Mouse (Mus musculus) left cerebral cortex, adult 2 months (tissue): Measurements from ENCODE around the gene 1700067K01Rik. TPM values are rescaled to one million over a fixed set of nuclear protein-coding genes. Genes with fewer than 3 reads are reported as not detected.

ENCODE experiments used
- DNase-seq, 2 experiments: peaks; one replicate each; pipeline ENCODE4 v3.0.0; 2021 to 2022; ENCODE audit warnings: low spot score in 2 of 2, mixed read lengths in 1 of 2; ENCODE audit errors: extremely low spot score in 1 of 2
- H3K27ac ChIP-seq: fragments of 200-600 bp; 2 replicates; pipeline ENCODE4 v1.8.1; 2022
- H3K4me3 ChIP-seq: fragments of 200-600 bp; 2 replicates; pipeline ENCODE4 v1.8.1; 2022
- CTCF ChIP-seq: fragments of 200-600 bp; IDR thresholded peaks from 2 replicates; pipeline ENCODE4 v1.8.1; 2022; ENCODE audit warnings: antibody characterized with exemption, mild to moderate bottlenecking, moderate library complexity
- intact Hi-C: fragments of 180-260 bp; cut with DNase I; formaldehyde crosslinking; loops from one replicate; pipeline ENCODE4 v1.15.1; 2025
- total RNA-seq, 2 experiments: library from RNA; stranded (reverse); gene quantifications; 2 replicates each; pipeline ENCODE4 v1.2.3; 2021

1700067K01Rik gene
- total RNA-seq, 2 experiments from 2014 or later, result 0.41 TPM; not detected in 1

- DNase-seq, result no peak
- intact Hi-C loops, result no loop called here
- TF ChIP-seq CTCF, result no peak
- Histone ChIP-seq H3K4me3 (no peak within 1 kb of the TSS), H3K27ac (no peak within 1 kb of the TSS)
Observed at GRCm38 (mm10) chr8:84021096-84021495, 19.8 kb downstream of the 1700067K01Rik start, which contains the start of gene Palm3. TSS of gene Palm3 (plus strand) at chr8:84021471.

GRCm38 (mm10) chr8:84021569-84021968 is 20.3 kb downstream of the 1700067K01Rik start:
- intact Hi-C loops, result no loop called here
- DNase-seq, result no peak
- no peak overlapping the region for H3K4me3 ChIP-seq
- TF ChIP-seq CTCF, result no peak
- no peak overlapping the region for H3K27ac ChIP-seq

- intact Hi-C loops, result no loop called here
- Histone ChIP-seq H3K4me3 (no peak overlapping the region), H3K27ac (no peak overlapping the region)
- no peak for TF ChIP-seq CTCF
- no peak for DNase-seq
Observed at GRCm38 (mm10) chr8:84023085-84023484, 21.8 kb downstream of the 1700067K01Rik start.

- intact Hi-C loops, result no loop called here
- Histone ChIP-seq H3K4me3 (no peak overlapping the region), H3K27ac (no peak overlapping the region)
- no peak for DNase-seq
- no peak for TF ChIP-seq CTCF
Observed at GRCm38 (mm10) chr8:84023631-84024030, 22.3 kb downstream of the 1700067K01Rik start.

- DNase-seq, result no peak
- H3K27ac ChIP-seq, result no peak overlapping the region
- H3K4me3 ChIP-seq, result no peak overlapping the region
- intact Hi-C loops, result no loop called here
- peak; percentile 58 for TF ChIP-seq CTCF
Observed at GRCm38 (mm10) chr8:84024171-84024570, 22.9 kb downstream of the 1700067K01Rik start.

GRCm38 (mm10) chr8:84025863-84026262 is 24.6 kb downstream of the 1700067K01Rik start:
- Histone ChIP-seq H3K27ac (no peak overlapping the region), H3K4me3 (peak overlapping the region; percentile 39)
- DNase-seq, result peak; percentile 31 to 36
- intact Hi-C loops, result no loop called here
- TF ChIP-seq CTCF, result no peak

GRCm38 (mm10) chr8:84027449-84027848 is 26.1 kb downstream of the 1700067K01Rik start:
- no peak for TF ChIP-seq CTCF
- DNase-seq, result no peak
- intact Hi-C loops, result no loop called here
- Histone ChIP-seq H3K4me3 (no peak overlapping the region), H3K27ac (no peak overlapping the region)

GRCm38 (mm10) chr8:84029272-84029671 is 28.0 kb downstream of the 1700067K01Rik start:
- Histone ChIP-seq H3K4me3 (no peak overlapping the region), H3K27ac (no peak overlapping the region)
- TF ChIP-seq CTCF, result no peak
- DNase-seq, result no peak
- intact Hi-C loops, result no loop called here

GRCm38 (mm10) chr8:84032777-84033176 is 31.5 kb downstream of the 1700067K01Rik start:
- Histone ChIP-seq H3K27ac (no peak overlapping the region), H3K4me3 (no peak overlapping the region)
- intact Hi-C loops, result no loop called here
- no peak for DNase-seq
- no peak for TF ChIP-seq CTCF

- Histone ChIP-seq H3K4me3 (no peak overlapping the region), H3K27ac (no peak overlapping the region)
- TF ChIP-seq CTCF, result no peak
- no peak for DNase-seq
- intact Hi-C loops, result loop anchor here (5.0 kb wide), 2 partner anchors 174 to 319 kb away; no protein-coding TSS in a partner anchor
Observed at GRCm38 (mm10) chr8:84038015-84038414, 36.7 kb downstream of the 1700067K01Rik start.

GRCm38 (mm10) chr8:84039050-84039449 is 37.7 kb downstream of the 1700067K01Rik start:
- H3K27ac ChIP-seq, result no peak overlapping the region
- H3K4me3 ChIP-seq, result no peak overlapping the region
- peak; percentile 66 to 72 for DNase-seq
- intact Hi-C loops, result loop anchor here (5.0 kb wide), 2 partner anchors 173 to 318 kb away; no protein-coding TSS in a partner anchor
- peak; percentile 86 for TF ChIP-seq CTCF

- TF ChIP-seq CTCF, result peak; percentile 70
- Histone ChIP-seq H3K4me3 (peak within 1 kb of the TSS; percentile 38), H3K27ac (no peak within 1 kb of the TSS)
- intact Hi-C loops, result loop anchor here (5.0 kb wide), 1 partner anchor 130 kb away; no protein-coding TSS in a partner anchor
- DNase-seq, result peak in 1 of 2 experiments; percentile 37
Observed at GRCm38 (mm10) chr8:84042066-84042947, 41.0 kb downstream of the 1700067K01Rik start, which contains the start of gene Il27ra. TSS of gene Il27ra (minus strand) at chr8:84042589.
